Mouse (Mus musculus): ENCODE results near the gene Gripap1. TPM values are rescaled to one million over a fixed set of nuclear protein-coding genes. Genes with fewer than 3 reads are reported as not detected.
"Not testable (repeated sequence)": the region's sequence is repeated elsewhere in the genome, so short reads cannot be mapped to it uniquely, and the experiment has no call there.

The Gripap1 gene
- polyA plus RNA-seq, 1 experiment, result 30.3 TPM

DNA sequence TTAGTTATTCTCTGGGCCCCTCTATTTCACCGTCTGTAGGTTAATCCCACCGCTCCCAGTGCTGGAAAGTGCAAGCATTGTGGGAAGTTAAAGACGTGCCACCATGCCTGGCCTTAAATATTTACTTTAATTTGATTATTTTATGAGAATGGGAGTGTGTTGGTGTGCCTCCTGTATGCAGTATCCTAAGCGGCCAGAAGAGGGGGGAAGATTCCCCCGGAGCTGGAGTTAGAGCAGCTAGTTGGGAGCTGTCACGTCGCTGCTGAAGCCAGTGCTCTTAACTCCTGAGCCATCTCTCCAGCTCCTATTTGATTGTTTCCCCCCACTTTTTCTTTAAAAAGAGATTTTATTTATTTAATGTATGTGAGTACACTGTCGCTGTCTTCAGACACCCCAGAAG is 25.5 kb downstream of the Gripap1 start:
- not testable (repeated sequence) for H3K27me3 ChIP-seq (replicated peaks; ENCODE audit: control insufficient read depth, insufficient read depth, low read length); H3K4me1 ChIP-seq (ENCODE audit: control insufficient read depth, insufficient read depth, low read length); H3K27ac ChIP-seq (ENCODE audit: insufficient read depth, low read depth, low read length); H3K36me3 ChIP-seq (ENCODE audit: control insufficient read depth, insufficient read depth, low read length); H3K4me3 ChIP-seq (ENCODE audit: insufficient read depth, low read depth, low read length)
- peak; percentile 11 for DNase-seq
- 43% methylated on average over 8 of the region's 8 CpGs for WGBS
- peak; percentile 31; the same call in 1 of the 2 replicates for TF ChIP-seq CTCF (conservative IDR thresholded peaks at IDR 0.05; ENCODE audit: insufficient read depth, insufficient read length, low read depth, low read length)

- H3K27ac ChIP-seq (ENCODE audit: insufficient read depth, low read depth, low read length), result no peak within 1 kb of the TSS
- H3K4me1 ChIP-seq (ENCODE audit: control insufficient read depth, insufficient read depth, low read length), result no peaks in the 10 kb centered on the region
- no peak for TF ChIP-seq POLR2A (IDR thresholded peaks at IDR 0.05; ENCODE audit: low read depth, low read length)
- TF ChIP-seq CTCF (conservative IDR thresholded peaks at IDR 0.05; ENCODE audit: insufficient read depth, insufficient read length, low read depth, low read length), result no peak
- no peaks in the 10 kb centered on the region; the same call in 1 of the 2 replicates for H3K27me3 ChIP-seq (replicated peaks; ENCODE audit: control insufficient read depth, insufficient read depth, low read length)
- DNase-seq, result no peak
- no peaks in the 10 kb centered on the region for H3K36me3 ChIP-seq (ENCODE audit: control insufficient read depth, insufficient read depth, low read length)
- 5% methylated on average over 20 of the region's 24 CpGs for WGBS
- peak within 1 kb of the TSS; percentile 31; the same call in 1 of the 2 replicates for H3K4me3 ChIP-seq (ENCODE audit: insufficient read depth, low read depth, low read length)
Measured at GRCm38 (mm10) chrX:7821865-7822779, 32.6 kb downstream of the Gripap1 start, which contains the start of gene Kcnd1. Gene Kcnd1, plus strand, starts transcription at chrX:7822289.

GRCm38 (mm10) chrX:7837146-7837545 is 47.6 kb downstream of the Gripap1 start:
- H3K27ac ChIP-seq (ENCODE audit: insufficient read depth, low read depth, low read length), result no peak overlapping the region
- no peak for TF ChIP-seq CTCF (conservative IDR thresholded peaks at IDR 0.05; ENCODE audit: insufficient read depth, insufficient read length, low read depth, low read length)
- no peak for TF ChIP-seq POLR2A (IDR thresholded peaks at IDR 0.05; ENCODE audit: low read depth, low read length)
- no peak for DNase-seq
- H3K4me3 ChIP-seq (ENCODE audit: insufficient read depth, low read depth, low read length), result no peak overlapping the region
- no peaks in the 10 kb centered on the region for H3K36me3 ChIP-seq (ENCODE audit: control insufficient read depth, insufficient read depth, low read length)
- H3K4me1 ChIP-seq (ENCODE audit: control insufficient read depth, insufficient read depth, low read length), result no peaks in the 10 kb centered on the region
- 71% methylated on average over 1 of the region's 1 CpGs for WGBS
- no peaks in the 10 kb centered on the region for H3K27me3 ChIP-seq (replicated peaks; ENCODE audit: control insufficient read depth, insufficient read depth, low read length)

DNA sequence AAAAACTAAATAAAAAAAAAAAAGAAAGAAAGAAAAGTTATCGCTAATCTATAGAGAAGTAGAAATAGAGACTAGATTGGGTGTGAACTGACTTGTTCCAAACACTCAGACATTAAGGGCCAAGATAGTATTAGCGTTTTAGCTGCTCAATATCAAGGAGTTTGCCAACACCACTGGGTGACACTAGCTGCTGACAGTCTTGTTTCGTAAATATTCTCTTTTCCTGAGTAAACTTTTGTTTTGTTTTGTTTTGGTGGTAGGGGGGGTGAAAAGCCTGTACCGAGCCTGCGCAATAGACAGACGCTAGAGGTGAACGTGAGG is 51.2 kb downstream of the Gripap1 start:
- Histone ChIP-seq H3K4me3 (ENCODE audit: insufficient read depth, low read depth, low read length) (peak overlapping the region; percentile 17; the same call in 1 of the 2 replicates), H3K27ac (ENCODE audit: insufficient read depth, low read depth, low read length) (peak overlapping the region; percentile 92; the same call in 1 of the 2 replicates)
- TF ChIP-seq CTCF (conservative IDR thresholded peaks at IDR 0.05; ENCODE audit: insufficient read depth, insufficient read length, low read depth, low read length) (no peak), POLR2A (IDR thresholded peaks at IDR 0.05; ENCODE audit: low read depth, low read length) (no peak)

GRCm38 (mm10) chrX:7841163-7842162 is 51.9 kb downstream of the Gripap1 start, which contains the start of gene Otud5:
Gene Otud5, plus strand, starts transcription at chrX:7841364.
- peak; percentile 97 for DNase-seq
- no peaks in the 10 kb centered on the region for H3K27me3 ChIP-seq (replicated peaks; ENCODE audit: control insufficient read depth, insufficient read depth, low read length)
- TF ChIP-seq CTCF (conservative IDR thresholded peaks at IDR 0.05; ENCODE audit: insufficient read depth, insufficient read length, low read depth, low read length) (no peak), POLR2A (IDR thresholded peaks at IDR 0.05; ENCODE audit: low read depth, low read length) (peak; percentile 35)

More for the DNA sequence above, 51.2 kb downstream of the Gripap1 start:
- WGBS, result under 1% methylated on average over 7 of the region's 7 CpGs
- Histone ChIP-seq H3K36me3 (ENCODE audit: control insufficient read depth, insufficient read depth, low read length) (no peaks in the 10 kb centered on the region), H3K4me1 (ENCODE audit: control insufficient read depth, insufficient read depth, low read length) (peaks cover 5% of the 10 kb centered on the region; the same call in 1 of the 2 replicates), H3K27me3 (replicated peaks; ENCODE audit: control insufficient read depth, insufficient read depth, low read length) (no peaks in the 10 kb centered on the region)
- no peak for DNase-seq

DNA sequence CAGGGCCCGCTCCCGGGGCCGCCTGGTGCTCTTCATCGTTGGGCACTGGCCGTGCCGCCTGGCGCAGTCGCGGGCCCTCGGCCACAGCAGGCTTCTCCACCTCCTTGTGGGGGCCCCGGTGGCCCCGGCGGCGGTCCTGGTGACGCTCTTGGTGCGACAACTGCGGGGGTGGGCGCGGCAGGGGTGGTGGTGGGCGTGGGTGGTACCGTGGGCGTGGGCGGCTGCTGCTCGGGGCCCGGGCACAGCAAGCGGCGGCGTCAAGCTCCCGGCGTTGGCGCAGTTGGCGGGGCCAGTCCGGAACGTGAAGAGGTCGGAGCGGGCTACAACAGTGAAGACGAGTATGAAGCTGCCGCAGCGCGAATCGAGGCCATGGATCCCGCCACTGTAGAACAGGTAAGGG is 52.8 kb downstream of the Gripap1 start:
- Histone ChIP-seq H3K4me1 (ENCODE audit: control insufficient read depth, insufficient read depth, low read length) (peaks cover 5% of the 10 kb centered on the region; the same call in 1 of the 2 replicates), H3K27ac (ENCODE audit: insufficient read depth, low read depth, low read length) (no peak overlapping the region), H3K4me3 (ENCODE audit: insufficient read depth, low read depth, low read length) (peak overlapping the region; percentile 96), H3K27me3 (replicated peaks; ENCODE audit: control insufficient read depth, insufficient read depth, low read length) (no peaks in the 10 kb centered on the region), H3K36me3 (ENCODE audit: control insufficient read depth, insufficient read depth, low read length) (no peaks in the 10 kb centered on the region)
- TF ChIP-seq POLR2A (IDR thresholded peaks at IDR 0.05; ENCODE audit: low read depth, low read length), result no peak
- TF ChIP-seq CTCF (conservative IDR thresholded peaks at IDR 0.05; ENCODE audit: insufficient read depth, insufficient read length, low read depth, low read length), result no peak
- WGBS, result under 1% methylated on average over 34 of the region's 42 CpGs
- DNase-seq, result no peak

More at GRCm38 (mm10) chrX:7841163-7842162, 51.9 kb downstream of the Gripap1 start, which contains the start of gene Otud5:
- Histone ChIP-seq H3K27ac (ENCODE audit: insufficient read depth, low read depth, low read length) (peak within 1 kb of the TSS; percentile 98), H3K4me3 (ENCODE audit: insufficient read depth, low read depth, low read length) (peak within 1 kb of the TSS; percentile 96), H3K4me1 (ENCODE audit: control insufficient read depth, insufficient read depth, low read length) (peaks cover 5% of the 10 kb centered on the region; the same call in 1 of the 2 replicates), H3K36me3 (ENCODE audit: control insufficient read depth, insufficient read depth, low read length) (no peaks in the 10 kb centered on the region)
- under 1% methylated on average over 68 of the region's 74 CpGs for WGBS

Data from kidney, adult 2 months (tissue).